Mouse (Mus musculus): ENCODE measurements around the gene Gm49711.
"Not testable (repeated sequence)": the region's sequence is repeated elsewhere in the genome, so short reads cannot be mapped to it uniquely, and the experiment has no call there.

Gene Gm49711

DNA sequence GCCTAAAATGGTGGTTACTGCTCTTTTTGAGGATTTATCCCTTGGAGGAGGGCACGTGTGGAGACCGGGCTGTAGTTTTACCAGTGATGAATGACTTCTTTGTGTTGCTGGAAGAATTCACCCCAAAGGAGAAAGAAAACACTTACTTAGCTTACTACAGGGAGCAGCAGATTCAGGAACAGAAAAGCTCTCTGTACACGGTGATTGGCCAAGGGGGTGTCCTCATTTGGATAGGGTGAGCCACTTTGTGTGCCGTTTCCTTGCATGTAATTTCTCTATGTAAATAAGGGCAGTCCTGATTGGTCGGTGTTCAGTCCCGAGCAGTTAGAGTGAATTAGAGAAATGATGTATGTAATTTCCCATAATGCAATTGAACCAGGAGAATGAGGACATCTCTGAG is 137.0 kb downstream of the Gm49711 start:
- no peak for DNase-seq

DNA sequence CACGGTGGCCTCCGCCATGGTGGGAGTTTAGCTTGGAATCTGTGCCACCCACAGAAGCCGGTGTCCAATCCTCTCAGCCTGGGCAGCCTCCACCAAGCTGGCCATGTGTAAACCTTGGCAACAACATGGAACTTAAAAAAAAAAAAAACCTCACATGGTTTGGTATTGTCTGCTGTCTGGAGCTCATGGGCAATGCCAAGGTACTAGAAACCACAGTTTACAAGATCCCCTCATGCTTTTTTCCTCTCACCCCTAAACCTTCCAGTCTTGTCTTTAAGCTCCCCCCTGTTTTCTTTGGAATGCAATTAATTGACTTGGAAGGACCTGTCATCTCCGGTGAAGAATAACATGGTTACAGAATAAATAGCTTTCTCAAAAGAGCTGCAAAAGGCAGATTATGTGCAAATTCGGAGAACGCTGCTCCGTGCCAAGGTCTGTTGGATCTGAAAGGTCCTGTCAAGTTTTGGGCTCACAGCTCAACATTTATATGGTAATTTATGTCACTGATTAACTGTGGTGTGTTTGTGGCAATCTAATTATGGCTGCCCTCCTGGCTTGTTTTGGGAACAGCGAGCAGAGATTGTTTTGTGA is 138.7 kb downstream of the Gm49711 start:
- DNase-seq, result peak in 1 of 2 experiments; percentile 54

DNA sequence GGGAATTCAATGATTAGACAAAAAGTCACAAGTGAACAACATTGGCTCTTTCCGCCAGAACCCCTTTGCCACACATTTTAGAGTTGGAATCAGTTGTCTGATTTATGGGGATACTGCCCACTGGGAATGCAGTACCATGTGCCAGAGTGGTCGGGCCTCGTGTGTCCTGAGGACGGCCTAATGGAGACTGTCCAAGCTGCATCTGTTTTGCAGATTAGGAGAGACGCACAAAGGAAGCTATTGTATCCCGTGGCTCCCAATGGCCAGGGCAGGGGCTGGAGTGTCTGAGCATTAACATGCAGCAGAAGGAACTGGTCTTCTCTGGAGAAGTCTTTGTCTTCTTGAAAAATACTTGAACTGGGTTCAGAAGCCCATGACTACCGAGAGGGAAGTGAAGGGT is 142.5 kb downstream of the Gm49711 start:
- DNase-seq, result no peak

DNA sequence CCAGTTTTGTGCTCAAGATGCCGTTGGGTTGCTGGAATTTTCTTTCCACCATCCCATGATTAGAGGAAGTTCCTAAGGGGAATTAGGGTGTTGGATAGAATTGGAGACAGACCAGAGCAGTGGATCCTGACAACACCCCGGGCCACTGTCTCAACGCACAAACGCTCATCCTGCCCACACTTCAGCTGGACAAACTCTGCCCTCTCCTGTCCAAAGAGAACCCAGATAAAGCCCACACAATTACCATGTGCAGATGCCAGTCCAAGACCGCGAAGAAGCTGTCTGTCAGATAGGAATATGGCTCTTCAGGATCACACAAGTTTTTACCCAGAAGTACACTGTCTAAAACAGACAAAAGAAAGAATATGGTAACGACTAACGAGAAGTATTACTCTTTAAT is 145.5 kb downstream of the Gm49711 start:
- no peak for DNase-seq

DNA sequence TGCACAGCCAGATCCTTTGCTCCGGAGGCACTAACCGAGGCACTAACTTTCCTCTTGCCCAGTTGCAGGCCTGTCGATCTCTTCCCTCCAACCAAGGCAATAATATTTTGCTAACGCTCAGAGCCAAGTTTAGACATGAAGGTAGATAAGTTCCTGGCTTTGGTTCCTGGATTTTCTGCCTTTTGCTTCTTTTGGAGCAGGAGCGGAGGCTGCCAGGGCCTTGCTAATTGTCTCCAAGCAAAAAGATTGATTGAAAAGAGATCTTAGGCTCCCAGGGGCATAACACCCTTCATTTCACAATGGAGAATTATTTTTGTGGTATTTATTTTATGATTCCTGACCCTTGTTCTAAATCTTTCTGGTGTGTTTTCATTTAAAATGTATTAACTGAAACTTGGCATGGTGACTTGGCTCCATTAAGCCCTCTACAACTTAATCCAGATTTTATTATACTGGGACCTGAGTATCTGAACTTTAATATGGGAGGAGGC is 151.2 kb downstream of the Gm49711 start:
- no peak for DNase-seq

DNA sequence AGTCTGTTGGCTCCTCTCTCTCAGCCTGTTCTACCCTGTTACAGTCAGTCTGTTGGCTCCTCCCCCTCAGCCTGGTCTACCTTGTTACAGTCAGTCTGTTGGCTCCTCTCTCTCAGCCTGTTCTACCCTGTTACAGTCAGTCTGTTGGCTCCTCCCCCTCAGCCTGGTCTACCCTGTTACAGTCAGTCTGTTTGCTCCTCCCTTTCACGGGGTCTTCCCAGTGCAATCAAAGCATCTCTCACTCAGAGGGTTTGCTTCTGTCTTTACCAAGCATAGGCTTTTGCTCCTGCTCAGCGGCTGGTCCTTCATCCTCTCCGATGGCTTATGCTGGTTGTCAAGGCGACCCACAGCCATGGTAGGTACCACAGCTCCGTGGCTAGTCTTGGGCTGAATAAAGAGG is 152.2 kb downstream of the Gm49711 start:
- not testable (repeated sequence) for DNase-seq

DNA sequence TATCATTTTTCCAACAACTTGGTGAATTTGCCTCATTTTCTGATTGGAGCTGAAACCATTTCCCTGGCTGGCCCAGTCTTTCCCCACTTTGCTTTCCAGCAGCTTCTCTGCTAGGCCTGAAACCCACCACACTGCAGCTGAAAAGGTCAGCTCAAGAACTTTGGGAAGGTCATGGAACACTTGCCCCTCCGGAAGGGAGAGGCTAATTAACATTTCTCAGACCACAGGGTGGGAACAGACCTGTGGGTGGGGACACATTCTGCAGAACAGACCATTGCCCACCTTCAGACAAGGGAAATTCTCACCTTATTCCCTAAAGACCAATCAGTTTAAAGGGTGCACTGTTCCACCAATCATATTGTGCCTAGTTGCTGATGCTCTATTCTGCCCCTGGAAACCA is 155.8 kb downstream of the Gm49711 start:
- not testable (repeated sequence) for DNase-seq

DNA sequence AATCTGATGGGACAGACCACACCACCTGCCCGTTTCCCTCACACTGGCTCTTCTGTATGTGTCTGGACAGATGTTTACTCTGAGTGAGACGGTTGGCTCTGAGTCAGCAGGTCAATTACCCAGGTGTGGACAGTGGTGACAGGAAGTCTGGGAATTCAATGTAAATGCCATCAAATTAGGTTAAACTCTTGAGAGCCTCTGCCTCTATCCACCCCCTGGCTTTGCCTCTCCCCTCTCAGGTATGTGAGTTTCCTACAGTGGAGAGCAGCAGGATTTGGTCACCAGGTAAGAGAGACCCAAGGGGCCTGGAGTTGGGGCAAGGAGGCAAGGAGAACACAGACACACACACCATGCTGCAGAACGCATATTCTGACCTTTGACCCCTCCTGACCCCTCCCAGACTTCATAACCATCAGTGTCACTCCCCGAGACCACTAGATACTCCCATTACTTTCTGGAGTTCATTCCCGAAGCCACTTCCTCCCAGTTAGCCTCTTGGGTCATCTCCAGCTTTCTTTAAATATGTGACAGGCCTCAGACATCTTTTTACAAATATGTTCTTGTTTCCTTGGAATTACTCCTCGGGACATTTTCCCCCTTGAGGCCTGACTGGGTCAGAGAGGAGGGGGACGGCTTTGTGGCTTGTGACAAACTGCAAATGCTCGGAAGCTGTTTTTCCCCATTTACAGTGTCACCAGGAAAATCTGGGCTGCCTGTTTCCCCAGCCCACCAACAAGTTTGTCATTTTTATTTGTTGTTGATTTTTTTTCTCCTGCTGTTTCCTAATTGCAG is 157.7 kb downstream of the Gm49711 start:
- peak; percentile 65 to 74 for DNase-seq

DNA sequence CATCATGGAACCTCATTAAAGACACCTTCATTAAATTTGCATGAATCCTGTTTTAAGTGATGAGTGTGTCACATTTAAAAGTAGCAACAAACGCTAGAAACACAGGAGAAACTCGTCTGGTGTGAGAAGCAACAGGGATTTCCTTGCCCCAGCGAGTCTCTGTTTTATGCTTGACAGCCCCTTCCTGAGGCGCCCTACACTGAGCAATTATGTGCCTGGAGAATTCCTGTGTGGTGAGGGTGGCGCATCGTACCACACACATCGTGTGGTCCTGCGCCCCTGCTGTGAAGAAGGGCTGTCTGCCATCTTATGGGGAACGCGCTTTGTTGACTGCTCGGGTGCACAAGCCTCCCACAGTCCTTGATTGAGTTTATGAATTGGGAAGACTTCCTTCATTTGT is 162.6 kb downstream of the Gm49711 start:
- no peak for DNase-seq

DNA sequence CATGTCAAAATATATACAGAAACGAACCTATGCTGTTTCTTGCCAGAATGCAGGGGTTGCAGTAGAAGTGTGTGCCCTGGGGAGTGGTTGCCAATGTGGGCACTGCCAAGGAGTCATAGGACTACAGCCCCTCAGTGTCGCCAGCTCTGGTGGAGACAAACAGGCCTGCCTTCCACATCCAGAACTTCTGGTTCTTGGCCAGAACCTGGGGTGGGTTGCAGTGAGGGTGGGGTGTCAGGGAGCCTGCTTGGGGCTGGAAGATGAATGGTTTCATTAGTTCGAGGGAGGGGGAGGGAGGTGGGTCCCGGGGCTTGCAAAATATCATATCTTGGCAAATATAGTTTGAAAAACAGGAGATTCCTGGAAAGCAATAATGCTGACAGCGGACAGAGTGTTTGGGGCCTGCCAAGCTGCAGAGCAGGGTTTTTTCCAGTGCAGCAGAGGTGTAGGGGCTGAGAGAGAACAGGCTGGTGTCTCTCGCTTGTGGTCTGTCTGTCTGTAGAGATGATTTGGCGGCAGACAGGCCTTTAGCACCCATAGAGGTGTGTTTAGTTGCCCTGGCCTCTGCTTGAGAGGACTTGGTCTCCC is 170.3 kb downstream of the Gm49711 start:
- no peak for DNase-seq

DNA sequence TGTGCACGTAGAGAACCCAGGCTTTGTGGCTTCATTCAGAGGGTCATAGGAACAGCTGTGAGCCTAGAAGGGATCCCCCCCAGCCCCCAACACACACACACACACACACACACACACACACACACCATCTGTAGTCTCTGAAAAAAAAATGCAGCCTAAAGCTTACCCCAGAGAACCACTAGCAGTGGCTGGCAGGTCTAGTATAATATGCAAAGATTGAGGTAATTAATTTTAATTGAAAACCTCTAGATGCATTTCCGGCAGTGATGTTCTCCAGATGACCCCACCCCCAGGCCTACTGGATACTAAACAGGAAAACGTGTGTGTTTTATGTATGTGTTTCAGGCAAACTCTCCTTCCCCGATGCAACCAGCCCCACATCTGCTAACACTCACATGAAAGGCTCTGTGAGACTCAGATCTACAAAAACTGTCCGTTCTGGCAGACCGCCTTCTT is 172.4 kb downstream of the Gm49711 start:
- peak; percentile 27 to 44 for DNase-seq

DNA sequence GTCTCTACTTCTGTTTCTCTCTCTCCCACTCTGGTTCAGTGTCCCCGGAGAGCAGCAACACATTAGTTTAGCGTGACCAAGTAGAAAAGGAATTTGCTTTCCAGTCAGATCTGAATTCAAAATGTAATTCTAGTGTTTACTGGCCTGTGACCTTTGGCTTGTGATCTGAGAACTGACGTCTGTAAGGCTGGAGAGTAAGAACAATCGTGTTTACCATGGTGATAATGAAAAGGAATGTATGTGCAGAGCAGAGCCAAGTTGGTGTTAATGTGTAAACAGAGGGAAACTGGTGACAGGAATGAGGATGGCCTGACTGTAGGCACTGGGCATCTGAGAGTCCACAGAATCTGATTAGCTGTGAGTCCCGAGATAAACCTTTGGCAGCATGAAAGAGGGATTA is 176.4 kb downstream of the Gm49711 start:
- DNase-seq, result peak in 1 of 2 experiments; percentile 18

DNA sequence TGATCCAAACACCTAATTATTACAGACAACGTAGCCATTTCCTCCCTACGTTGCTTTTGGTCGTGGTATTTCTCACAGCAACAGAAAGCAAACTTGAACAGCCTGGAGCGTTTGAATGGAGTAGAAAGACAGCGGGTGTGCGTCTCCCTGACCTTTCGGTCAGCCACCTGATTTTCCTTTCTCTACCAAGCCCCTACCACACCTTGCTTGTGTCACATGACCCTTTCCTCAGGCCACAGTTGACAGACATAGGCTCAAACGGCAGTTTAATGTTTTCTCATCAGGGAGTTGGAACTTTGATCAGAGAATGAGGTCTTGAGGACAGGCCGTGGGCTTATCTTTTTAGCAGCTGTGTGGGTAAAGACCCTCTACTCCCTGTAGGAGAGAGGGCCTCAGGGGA is 177.1 kb downstream of the Gm49711 start:
- no peak for DNase-seq

Measured in kidney, postnatal 4 days (tissue).